Mouse (Mus musculus): ENCODE results near the gene Batf3.

DNA sequence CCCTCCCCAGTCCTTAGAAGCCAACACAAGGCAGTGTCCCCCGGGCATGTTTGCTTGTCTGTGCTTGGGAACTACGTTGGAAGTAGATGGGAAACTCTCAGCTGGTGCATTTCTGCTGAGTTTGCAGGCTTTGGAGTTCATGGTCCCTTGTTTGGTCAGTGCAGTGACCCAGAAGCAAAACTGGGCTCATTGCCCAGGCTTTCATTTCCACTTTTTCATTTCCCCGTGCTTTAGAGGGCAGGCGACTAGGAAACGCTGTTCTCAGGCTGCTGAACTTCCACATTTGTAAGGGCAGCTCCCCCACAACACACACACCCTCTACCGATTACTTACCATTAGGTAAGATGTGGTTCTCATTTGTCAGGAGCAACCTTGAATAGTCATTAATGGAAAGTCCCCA, 24.6 kb upstream of the Batf3 start:
- TF ChIP-seq CTCF (IDR thresholded peaks at IDR 0.05; ENCODE audit: low read depth, low read length) (no peak), POLR2A (IDR thresholded peaks at IDR 0.05; ENCODE audit: extremely low read depth, insufficient read depth, low read length) (no peak)
